Mouse (Mus musculus) kidney, adult 8-10 months (tissue): Measurements from ENCODE around the gene Ppid.
A peak's percentile ranks its signal among the peaks of the same experiment; 100 is the strongest.

Experiments
- DNase-seq, 2 experiments: peaks; one replicate each; pipeline ENCODE4 v3.0.0; 2022

Gene Ppid

DNA sequence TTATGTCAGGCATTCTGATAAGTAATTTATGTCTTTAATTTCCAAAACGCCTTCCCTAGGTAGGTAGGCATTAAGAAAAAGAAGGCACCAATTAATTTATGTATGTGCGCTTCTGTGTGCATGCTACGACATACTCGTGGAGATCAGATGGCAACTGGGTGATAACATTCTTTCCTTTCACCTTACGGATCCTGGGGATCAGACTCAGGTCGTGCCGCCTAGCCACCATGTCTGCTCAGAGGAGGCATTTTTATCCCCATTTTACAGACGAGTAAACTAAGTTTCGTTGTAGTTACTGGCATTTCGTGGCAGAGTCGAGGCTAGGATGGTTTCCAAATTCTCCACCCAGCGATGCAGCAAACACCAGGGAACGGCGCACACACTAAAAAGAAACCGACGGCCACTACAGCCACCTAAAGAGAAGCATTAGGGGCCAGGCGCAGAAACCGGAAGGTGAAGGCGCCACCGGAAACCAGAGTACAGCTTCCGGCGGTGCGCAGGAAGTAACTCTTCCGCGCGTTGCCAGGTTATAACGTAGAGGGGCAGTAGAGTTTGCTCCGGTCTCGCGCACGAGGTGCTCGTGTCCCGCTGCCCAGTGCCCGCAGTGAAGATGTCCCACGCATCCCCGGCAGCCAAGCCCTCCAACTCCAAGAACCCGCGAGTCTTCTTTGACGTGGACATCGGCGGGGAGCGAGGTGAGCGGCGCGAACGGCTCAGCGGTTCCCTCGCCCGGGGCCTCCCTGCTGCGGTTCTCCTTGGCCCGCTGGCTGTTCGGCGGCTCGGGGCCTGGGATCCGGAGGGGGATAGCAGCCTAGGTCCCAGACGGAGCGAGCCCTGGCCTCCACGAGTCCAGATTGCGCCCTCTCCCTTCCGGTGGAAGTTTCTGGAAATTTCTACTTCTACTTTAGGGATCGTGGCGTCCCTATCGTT is at the start of gene Ppid:
TSS of gene Ppid (plus strand) at position 480 of the 930 bp plus-strand sequence.
- DNase-seq: peak; percentile 70 to 76

DNA sequence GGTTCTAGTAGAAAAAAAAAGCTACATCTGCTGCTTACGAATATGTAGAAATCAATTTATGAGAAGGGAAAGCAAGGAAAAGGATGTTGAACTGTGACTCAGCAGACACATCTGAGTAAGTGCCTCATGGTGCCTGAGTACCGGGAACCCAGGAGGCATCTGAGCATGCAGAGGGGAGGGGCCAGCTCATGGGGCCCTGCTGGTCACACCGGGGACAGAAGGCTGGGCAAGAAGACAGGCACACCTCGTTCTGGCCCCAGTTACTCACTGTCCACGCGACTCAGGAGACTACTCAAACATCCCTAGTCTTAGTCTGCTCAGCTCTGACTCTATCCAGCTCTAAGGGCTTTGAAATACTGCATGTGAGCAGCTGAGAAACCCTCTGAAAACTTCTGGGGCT is 48.6 kb upstream of the Ppid start:
- peak; percentile 60 to 63 for DNase-seq

GRCm38 (mm10) chr3:79548681-79549437 is 42.3 kb upstream of the Ppid start:
- no peak for DNase-seq

DNA sequence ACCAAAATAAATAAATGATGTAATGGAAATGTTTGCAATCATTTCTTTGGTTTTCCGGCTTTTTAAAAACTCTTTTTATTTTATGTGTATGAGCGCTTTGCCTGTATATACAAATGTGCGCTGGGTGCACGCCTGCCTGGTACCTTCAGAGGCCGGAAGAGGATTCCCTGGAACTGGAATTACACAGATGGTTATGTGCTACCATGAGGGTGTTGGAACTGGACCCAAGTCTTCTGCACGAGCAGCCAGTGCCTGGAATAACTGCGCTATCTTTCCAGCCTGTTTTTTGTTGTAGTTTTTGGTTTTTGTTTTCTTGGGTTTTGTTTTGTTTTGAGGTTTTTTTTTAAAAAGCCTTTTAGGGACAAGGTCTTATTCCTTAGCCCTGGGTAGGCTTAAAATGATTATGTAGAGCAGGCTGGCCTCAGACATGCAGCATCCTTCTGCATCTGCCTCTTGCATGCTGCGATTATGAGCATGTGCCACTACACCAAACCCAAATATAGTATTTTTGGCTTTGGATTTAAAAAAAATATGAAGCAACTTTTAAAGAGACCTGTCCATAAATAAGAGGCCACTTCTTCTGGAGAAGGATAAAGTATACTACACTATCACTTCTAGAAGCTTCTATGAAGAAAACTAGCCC is 41.3 kb upstream of the Ppid start:
- no peak for DNase-seq

- no peak for DNase-seq
These were observed 39.2 kb upstream of the Ppid start for GRCm38 (mm10) chr3:79551826-79552552.

- no peak for DNase-seq
These were observed 37.4 kb upstream of the Ppid start for GRCm38 (mm10) chr3:79553779-79554178.

DNA sequence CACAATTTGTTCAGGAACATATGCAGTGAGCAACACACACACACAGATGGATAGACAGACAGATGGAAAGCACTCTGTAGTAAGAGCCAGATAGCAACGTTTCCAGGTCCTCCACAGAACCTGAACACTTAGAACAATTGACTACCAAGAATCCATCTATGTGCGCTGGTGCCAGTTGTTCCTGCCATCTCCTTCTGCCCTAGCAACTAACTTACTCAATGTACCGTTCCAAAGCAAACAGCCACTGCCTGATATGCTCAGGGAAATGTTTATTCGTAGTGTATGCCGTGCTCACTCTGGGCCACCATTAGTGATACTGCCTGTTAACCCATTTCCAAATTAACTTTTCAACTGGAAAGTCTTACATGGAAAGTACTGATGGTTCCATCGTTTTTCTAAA is 36.1 kb upstream of the Ppid start:
- DNase-seq: no peak

- DNase-seq: peak; percentile 88 to 91
These were observed 31.9 kb upstream of the Ppid start for GRCm38 (mm10) chr3:79559021-79559772.

- peak; percentile 79 to 91 for DNase-seq
These were observed 31.4 kb upstream of the Ppid start for GRCm38 (mm10) chr3:79559773-79560045.

DNA sequence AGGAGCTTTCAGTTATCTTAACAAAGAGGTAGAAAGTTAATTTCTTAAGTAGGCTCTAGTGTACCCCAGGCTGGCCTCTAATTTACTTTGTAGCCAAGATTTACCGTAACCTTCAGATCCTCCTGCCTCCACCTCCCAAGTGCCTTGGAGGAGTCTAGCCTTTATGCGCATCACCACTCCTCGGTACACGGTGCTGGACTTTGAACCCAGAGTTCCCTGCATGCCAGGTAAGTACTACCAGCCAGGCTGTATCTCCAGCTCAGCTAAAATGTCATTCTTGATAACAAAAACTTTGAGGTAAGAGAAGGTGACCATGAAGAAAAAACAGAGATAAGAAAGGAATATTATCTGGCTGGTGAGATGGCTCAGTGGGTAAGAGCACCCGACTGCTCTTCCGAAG is 30.6 kb upstream of the Ppid start:
- peak; percentile 66 to 85 for DNase-seq

GRCm38 (mm10) chr3:79561784-79562715 is 29.1 kb upstream of the Ppid start:
- no peak for DNase-seq

DNA sequence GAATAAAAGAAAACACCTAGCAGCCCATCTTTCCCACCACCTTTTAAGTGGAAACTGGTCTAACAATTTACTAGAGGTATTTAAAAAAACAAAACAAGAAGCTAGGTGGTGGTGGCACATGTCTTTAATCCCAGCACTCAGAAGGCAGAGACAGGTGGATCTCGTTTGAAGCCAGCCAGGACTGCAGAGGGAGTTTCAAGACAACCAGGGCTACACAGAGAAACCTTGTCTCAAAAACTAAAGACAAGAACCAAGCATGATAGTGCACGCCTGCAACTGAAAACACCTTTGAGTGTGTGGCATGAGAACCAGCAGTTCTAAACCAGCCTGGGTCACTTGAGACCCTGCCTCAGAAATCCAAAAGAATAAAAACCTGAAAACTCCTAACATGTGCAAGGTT is 27.6 kb upstream of the Ppid start:
- DNase-seq: no peak

- DNase-seq: peak; percentile 86 to 89
These were observed 26.1 kb upstream of the Ppid start for GRCm38 (mm10) chr3:79564875-79565606.

- no peak for DNase-seq
These were observed 24.1 kb upstream of the Ppid start for GRCm38 (mm10) chr3:79566716-79567691.

- peak; percentile 89 to 94 for DNase-seq
These were observed 23.3 kb upstream of the Ppid start, which contains the start of gene Fnip2 for GRCm38 (mm10) chr3:79567703-79568362. TSS of gene Fnip2 (minus strand) at chr3:79567796.

- DNase-seq: no peak
These were observed 22.4 kb upstream of the Ppid start for GRCm38 (mm10) chr3:79568629-79569350.

DNA sequence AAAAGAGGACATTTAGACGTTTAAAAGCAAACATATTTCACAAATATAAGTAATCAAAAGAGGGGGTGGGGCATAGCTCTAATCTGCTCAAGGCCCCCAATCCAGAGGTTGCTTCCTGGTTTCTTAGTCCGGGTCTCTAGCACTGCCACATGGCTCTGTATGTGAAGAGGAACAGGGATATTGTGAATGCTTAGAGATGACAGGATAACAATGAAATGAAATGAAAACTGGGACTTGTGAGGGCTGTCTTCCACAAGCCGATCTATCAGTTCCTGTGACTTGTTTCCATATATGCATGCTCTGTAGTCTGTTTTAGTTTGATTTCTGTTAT is 21.8 kb upstream of the Ppid start:
- no peak for DNase-seq

- DNase-seq: no peak
These were observed 18.7 kb upstream of the Ppid start for GRCm38 (mm10) chr3:79572399-79572798.
